Mouse (Mus musculus): ENCODE results near the gene Fam234a. TPM values are rescaled to one million over a fixed set of nuclear protein-coding genes. Genes with fewer than 3 reads are reported as not detected.
"Not testable (repeated sequence)": the region's sequence is repeated elsewhere in the genome, so short reads cannot be mapped to it uniquely, and the experiment has no call there.

Fam234a gene
- polyA plus RNA-seq, 1 experiment from 2014 or later = 44.3 TPM

DNA sequence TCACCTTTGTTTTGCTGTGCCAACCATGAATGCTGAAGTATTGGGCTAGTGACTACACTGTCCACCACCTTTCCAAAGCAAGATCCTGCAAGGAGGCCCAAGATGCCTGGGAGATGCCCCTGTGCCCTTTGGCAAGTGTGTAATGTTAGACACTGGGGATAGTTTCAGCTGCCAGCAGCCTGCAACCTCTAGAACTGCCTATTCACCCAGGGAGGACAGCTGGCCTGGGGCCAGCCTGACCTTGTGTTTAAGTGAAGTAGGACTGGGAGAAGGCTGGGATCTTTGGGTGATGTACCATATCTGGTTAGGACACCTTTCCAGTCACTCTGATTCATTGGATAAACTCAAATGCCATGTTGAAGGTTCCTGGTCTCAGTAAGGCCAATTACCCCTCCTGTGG, 42.0 kb downstream of the Fam234a start:
- H3K4me3 ChIP-seq = 0 out of 2 replicates have a peak overlapping the region, but pooled peaks have one; percentile 60
- H3K9me3 ChIP-seq (replicated peaks) = no peaks in the 10 kb centered on the region
- peaks cover 58% of the 10 kb centered on the region for H3K27me3 ChIP-seq
- no peak for ATAC-seq (replicated peaks; ENCODE audit: insufficient number of reproducible peaks, insufficient read depth, low FRiP score, low read depth)
- H3K4me2 ChIP-seq = peak overlapping the region; percentile 99; the same call in 1 of the 2 replicates
- no peak overlapping the region for H3K27ac ChIP-seq
- H3K4me1 ChIP-seq (replicated peaks) = peaks cover 25% of the 10 kb centered on the region
- no peaks in the 10 kb centered on the region; the same call in 1 of the 2 replicates for H3K36me3 ChIP-seq
- no peak overlapping the region for H3K9ac ChIP-seq

DNA sequence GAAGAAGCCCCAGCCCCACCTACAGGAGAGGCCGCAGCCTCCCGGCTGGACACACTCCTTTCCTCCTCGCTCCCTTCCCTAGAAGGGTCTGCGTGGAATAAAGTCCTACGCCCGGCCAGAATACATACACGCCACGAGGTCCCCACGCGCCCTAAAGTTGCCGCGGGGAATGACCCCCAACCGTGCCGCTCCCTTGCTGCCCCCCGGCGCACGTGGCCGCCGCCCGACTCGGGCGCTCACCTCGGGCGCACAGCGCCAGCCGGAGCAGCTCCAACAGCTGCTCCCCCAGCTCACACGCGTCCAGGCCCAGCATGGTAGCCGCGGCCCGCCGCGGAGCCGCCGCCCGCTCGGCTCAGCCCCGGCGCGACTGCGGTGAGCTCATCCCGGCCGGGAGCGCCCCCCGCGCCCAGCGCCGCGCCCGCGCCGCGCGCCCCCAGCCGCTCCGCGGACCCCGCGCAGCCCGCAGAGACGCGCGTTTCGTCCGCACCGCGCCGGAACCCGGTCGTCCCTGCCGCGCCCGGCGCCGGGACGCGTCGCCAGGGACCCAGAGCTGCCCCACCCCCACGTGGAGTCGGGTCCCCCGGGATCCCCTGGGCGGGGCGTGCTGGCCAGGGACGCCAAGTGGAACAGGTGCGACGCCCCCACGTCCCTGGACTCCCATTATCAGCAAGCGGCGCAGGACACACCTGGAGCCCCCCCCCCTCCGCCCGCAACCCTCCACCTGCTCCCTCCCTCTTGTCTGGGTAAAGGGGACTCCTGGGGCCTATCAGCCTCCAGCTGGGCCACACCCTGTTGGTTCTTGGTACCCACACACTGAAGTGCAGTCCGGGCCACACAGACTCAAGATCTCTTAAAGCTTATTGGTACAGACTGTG, 43.0 kb downstream of the Fam234a start:
- Histone ChIP-seq H3K4me3 (peak overlapping the region; percentile 60), H3K9ac (peak overlapping the region; percentile 60), H3K4me2 (peak overlapping the region; percentile 99), H3K4me1 (replicated peaks) (peaks cover 25% of the 10 kb centered on the region), H3K36me3 (no peaks in the 10 kb centered on the region; the same call in 1 of the 2 replicates), H3K27me3 (peaks cover 58% of the 10 kb centered on the region), H3K9me3 (replicated peaks) (no peaks in the 10 kb centered on the region), H3K27ac (no peak overlapping the region)
- 2% methylated on average over 61 of the region's 92 CpGs for WGBS
- no peak; the same call in none of the 2 replicates for ATAC-seq (replicated peaks; ENCODE audit: insufficient number of reproducible peaks, insufficient read depth, low FRiP score, low read depth)

DNA sequence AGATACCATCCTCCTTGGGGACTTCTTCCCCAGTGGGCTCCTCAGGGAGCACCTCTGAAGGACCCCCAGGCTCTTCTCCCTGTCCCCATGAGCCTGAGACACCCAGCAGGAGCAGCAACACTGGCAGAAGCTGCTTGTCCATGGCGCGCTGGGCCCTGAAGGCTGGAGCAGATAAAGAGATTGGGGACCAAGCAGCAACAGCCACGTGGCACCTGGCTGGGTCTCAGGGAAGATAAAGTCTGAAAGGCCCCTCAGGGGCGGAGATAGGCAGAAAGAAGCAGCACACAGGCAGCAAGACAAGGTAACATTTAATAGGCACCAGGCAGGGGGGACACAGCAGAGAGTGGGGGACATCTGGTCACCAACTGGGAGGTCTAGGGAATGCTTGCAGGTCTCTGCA, 45.1 kb downstream of the Fam234a start, which contains the start of gene Pdia2:
Gene Pdia2, minus strand, starts transcription at position 196 of the 400 bp plus-strand sequence.
- Histone ChIP-seq H3K4me3 (no peak within 1 kb of the TSS), H3K27me3 (peaks cover 48% of the 10 kb centered on the region), H3K9ac (no peak within 1 kb of the TSS), H3K9me3 (replicated peaks) (no peaks in the 10 kb centered on the region), H3K4me2 (no peak within 1 kb of the TSS), H3K27ac (no peak within 1 kb of the TSS), H3K4me1 (replicated peaks) (peaks cover 25% of the 10 kb centered on the region), H3K36me3 (peaks cover 15% of the 10 kb centered on the region)
- no peak for ATAC-seq (replicated peaks; ENCODE audit: insufficient number of reproducible peaks, insufficient read depth, low FRiP score, low read depth)
- 56% methylated on average over 4 of the region's 4 CpGs for WGBS

DNA sequence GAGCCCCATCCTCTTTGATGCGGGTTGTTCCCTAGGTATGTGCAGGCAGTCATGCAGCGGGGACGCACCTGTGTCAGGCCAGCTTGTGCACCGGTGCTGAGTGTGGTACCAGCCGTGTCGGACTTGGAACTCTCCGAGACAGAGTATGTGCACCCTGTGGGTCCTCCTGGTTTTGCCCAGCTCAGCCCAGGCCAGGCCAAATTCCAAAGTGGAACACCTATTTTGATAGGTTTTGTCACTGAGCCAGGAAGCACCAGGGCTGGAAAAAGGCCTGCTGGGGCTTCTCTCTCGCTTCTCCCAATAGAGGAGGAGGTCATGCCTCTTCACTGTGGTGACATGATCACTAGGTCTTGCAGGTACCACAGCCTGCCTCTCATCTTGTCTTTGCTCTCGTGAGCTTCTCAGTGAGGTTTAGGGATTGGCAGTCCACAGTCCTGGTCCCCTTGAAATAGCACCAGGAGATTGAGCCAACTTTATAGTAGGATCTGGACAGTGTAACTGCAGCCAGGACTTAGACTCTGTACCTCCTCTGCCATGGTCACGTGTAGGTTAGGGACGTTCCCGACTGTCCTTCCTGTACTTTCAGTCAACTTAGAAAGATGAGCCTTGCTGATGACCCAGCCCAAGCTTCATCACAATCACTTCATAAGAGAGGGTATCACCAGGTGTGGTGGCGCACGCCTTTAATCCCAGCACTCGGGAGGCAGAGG, 51.4 kb downstream of the Fam234a start:
- Histone ChIP-seq H3K4me3 (no peak overlapping the region), H3K4me2 (no peak overlapping the region), H3K4me1 (replicated peaks) (no peaks in the 10 kb centered on the region), H3K9ac (no peak overlapping the region), H3K27me3 (no peaks in the 10 kb centered on the region), H3K27ac (no peak overlapping the region), H3K9me3 (replicated peaks) (no peaks in the 10 kb centered on the region), H3K36me3 (peaks cover 70% of the 10 kb centered on the region)
- ATAC-seq (replicated peaks; ENCODE audit: insufficient number of reproducible peaks, insufficient read depth, low FRiP score, low read depth) = no peak
- 96% methylated on average over 15 of the region's 15 CpGs for WGBS

DNA sequence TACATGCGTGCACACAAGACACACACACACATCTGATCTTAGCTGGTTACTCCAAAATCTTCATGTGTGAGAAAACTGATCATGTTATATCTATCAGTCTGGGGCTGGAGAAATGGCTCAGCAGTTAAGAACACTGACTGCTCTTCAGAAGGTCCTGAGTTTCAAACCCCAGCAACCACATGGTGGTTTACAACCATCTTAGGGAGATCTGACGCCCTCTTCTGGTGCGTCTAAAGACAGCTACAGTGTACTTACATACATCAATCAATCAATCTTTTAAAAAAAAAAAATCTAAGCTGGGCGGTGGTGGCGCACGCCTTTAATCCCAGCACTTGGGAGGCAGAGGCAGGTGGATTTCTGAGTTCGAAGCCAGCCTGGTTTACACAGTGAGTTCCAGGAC, 52.6 kb downstream of the Fam234a start:
- not testable (repeated sequence) for H3K9me3 ChIP-seq (replicated peaks); ATAC-seq (replicated peaks; ENCODE audit: insufficient number of reproducible peaks, insufficient read depth, low FRiP score, low read depth); H3K4me3 ChIP-seq; H3K27ac ChIP-seq; H3K4me1 ChIP-seq (replicated peaks); H3K4me2 ChIP-seq; H3K27me3 ChIP-seq; H3K9ac ChIP-seq
- WGBS = 85% methylated on average over 7 of the region's 7 CpGs
- peaks cover 80% of the 10 kb centered on the region for H3K36me3 ChIP-seq

DNA sequence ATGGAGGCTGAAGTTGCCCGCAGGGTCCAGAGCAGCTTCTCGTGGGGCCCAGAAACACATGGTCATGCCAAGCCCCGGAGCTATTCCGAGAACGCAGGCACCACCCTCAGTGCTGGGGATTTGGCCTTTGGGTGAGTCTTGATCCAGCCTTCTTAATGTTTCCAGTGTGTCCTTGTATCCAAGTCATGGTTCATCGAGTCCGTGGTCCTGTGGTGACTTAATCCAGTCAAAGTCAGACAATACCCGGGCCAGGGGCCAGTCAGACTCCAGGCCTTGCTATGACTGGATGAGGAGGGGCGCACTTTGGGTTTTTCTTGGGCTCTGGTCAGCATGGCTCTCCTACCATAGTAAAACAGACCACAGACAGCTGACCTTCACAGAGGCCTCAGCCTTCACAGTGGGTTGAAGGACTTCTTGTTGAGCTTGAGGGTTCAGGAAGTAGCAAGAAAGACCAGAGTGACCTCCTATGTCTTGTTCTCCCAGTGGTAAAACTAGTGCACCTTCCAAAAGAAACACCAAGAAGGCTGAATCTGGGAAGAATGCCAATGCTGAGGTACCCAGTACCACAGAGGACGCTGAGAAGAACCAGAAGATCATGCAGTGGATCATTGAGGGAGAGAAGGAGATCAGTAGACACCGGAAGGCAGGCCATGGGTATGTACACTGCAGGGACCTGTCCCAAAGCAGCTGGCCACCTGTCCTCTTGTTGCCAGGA, 55.8 kb downstream of the Fam234a start:
- no peak for ATAC-seq (replicated peaks; ENCODE audit: insufficient number of reproducible peaks, insufficient read depth, low FRiP score, low read depth)
- H3K9me3 ChIP-seq (replicated peaks) = no peaks in the 10 kb centered on the region
- WGBS = 95% methylated on average over 11 of the region's 11 CpGs
- no peaks in the 10 kb centered on the region for H3K4me1 ChIP-seq (replicated peaks)
- H3K4me3 ChIP-seq = no peak overlapping the region
- no peak overlapping the region for H3K27ac ChIP-seq
- H3K9ac ChIP-seq = no peak overlapping the region
- H3K36me3 ChIP-seq = peaks cover 80% of the 10 kb centered on the region
- H3K4me2 ChIP-seq = no peak overlapping the region
- H3K27me3 ChIP-seq = no peaks in the 10 kb centered on the region

DNA sequence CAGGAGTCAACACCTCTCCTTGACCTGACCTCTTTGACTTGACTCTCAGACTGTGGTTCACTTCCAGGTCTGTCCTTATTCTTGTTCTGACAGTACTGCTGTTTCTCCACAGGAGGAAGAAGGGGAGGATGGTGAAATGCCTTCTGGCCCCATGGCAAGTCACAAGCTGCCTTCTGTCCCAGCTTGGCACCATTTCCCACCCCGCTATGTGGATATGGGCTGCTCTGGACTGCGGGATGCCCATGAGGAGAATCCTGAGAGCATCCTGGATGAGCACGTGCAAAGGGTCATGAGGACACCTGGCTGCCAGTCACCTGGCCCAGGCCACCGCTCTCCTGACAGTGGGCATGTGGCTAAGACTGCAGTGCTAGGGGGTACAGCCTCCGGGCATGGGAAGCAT, 56.5 kb downstream of the Fam234a start:
- WGBS = 93% methylated on average over 5 of the region's 5 CpGs
- H3K4me2 ChIP-seq = no peak overlapping the region
- no peak for ATAC-seq (replicated peaks; ENCODE audit: insufficient number of reproducible peaks, insufficient read depth, low FRiP score, low read depth)
- H3K27me3 ChIP-seq = no peaks in the 10 kb centered on the region
- H3K27ac ChIP-seq = no peak overlapping the region
- no peak overlapping the region for H3K9ac ChIP-seq
- H3K9me3 ChIP-seq (replicated peaks) = no peaks in the 10 kb centered on the region
- H3K36me3 ChIP-seq = peaks cover 81% of the 10 kb centered on the region
- H3K4me3 ChIP-seq = no peak overlapping the region
- H3K4me1 ChIP-seq (replicated peaks) = no peaks in the 10 kb centered on the region

DNA sequence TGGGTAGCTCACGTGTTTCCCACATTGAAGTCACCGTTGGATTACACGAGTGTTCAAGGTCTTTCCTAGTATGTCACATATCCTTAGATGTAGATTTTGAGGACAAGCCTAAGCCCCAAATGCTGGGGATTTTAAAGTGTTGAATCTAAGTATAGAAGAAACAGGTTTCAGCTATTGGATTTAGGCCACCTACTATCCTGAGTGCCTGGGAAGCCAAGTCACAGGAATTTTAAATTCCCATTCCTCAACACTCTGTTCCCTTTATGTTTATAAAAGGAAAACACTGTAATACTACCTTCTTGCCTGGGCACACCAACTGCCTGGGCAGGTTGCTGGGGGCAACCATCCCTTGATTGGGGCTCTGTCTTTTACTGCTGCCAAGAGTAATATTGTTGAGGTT, 62.9 kb downstream of the Fam234a start:
- Histone ChIP-seq H3K4me1 (replicated peaks) (no peaks in the 10 kb centered on the region), H3K36me3 (peaks cover 37% of the 10 kb centered on the region; the same call in 1 of the 2 replicates), H3K4me2 (no peak overlapping the region), H3K4me3 (no peak overlapping the region), H3K27ac (no peak overlapping the region), H3K9me3 (replicated peaks) (no peaks in the 10 kb centered on the region), H3K9ac (no peak overlapping the region), H3K27me3 (no peaks in the 10 kb centered on the region)
- WGBS = 95% methylated on average over 3 of the region's 3 CpGs
- no peak for ATAC-seq (replicated peaks; ENCODE audit: insufficient number of reproducible peaks, insufficient read depth, low FRiP score, low read depth)

DNA sequence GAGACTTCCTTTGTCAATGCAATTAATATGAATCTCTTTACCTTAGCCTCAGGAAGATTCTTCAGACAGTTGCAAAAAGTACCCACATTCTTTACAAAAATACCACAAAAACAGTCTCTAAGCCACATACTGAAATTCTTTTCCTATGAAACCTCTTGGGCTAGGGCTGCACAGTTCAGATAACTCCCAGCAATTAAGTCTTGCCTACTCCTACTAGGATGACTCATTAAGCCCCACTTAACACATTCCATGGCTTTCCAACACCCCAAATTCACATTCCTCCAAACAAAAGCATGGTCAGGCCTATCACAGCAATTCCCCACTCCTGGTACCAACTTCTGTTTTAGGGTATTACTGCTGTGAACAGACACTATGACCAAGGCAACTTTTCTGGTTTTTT, 65.4 kb downstream of the Fam234a start:
- Histone ChIP-seq H3K9ac (no peak overlapping the region), H3K4me2 (no peak overlapping the region), H3K27ac (no peak overlapping the region), H3K4me1 (replicated peaks) (no peaks in the 10 kb centered on the region), H3K27me3 (no peaks in the 10 kb centered on the region), H3K9me3 (replicated peaks) (no peaks in the 10 kb centered on the region), H3K4me3 (no peak overlapping the region), H3K36me3 (peaks cover 37% of the 10 kb centered on the region; the same call in 1 of the 2 replicates)
- ATAC-seq (replicated peaks; ENCODE audit: insufficient number of reproducible peaks, insufficient read depth, low FRiP score, low read depth) = no peak

DNA sequence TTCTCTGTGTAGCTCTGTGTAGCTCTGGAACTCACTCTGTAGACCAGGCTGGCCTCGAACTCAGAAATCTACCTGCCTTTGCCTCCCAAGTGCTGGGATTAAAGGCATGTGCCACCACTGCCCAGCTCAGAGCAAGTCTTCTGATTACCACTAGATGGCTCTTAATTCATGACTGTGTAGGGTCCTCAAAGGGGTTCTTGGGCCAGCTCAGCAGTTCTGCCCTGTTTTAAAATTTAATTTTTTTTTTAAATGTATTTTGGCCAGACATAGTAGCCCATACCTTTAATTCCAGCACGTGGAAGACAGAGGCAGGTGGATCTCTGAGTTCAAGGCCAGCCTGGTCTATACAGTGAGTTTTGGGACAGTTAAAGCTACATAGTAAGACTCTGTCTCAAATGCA, 68.8 kb downstream of the Fam234a start:
- not testable (repeated sequence) for H3K4me1 ChIP-seq (replicated peaks); H3K4me2 ChIP-seq; H3K9ac ChIP-seq; H3K4me3 ChIP-seq; ATAC-seq (replicated peaks; ENCODE audit: insufficient number of reproducible peaks, insufficient read depth, low FRiP score, low read depth); H3K27ac ChIP-seq; H3K9me3 ChIP-seq (replicated peaks); H3K27me3 ChIP-seq
- WGBS = 78% methylated on average over 2 of the region's 2 CpGs
- peaks cover 27% of the 10 kb centered on the region; the same call in 1 of the 2 replicates for H3K36me3 ChIP-seq

DNA sequence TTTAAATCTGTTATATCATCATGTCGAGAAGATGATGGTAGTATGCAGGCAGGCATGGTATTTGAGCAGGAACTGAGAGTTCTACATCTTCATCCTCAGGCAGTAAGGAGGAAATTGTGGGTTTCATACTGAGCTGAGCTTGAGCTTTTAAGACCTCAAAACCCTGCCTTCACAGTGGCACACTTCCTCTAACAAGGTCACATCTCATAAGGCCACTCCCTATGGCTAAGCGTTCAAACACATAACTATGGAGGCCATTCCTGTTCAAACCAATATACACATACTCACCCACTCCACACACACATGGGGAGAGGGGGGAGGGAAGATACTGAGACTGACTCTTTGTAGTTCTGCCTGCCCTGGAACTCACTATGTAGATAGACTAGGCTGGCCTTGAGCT, 76.0 kb downstream of the Fam234a start:
- Histone ChIP-seq H3K4me3 (no peak overlapping the region), H3K4me2 (no peak overlapping the region), H3K9ac (no peak overlapping the region), H3K27ac (no peak overlapping the region), H3K27me3 (no peaks in the 10 kb centered on the region), H3K36me3 (0 out of 2 replicates have a peak, but pooled peaks cover 3% of the 10 kb centered on the region), H3K4me1 (replicated peaks) (0 out of 2 replicates have a peak, but pooled peaks cover under 1% of the 10 kb centered on the region), H3K9me3 (replicated peaks) (no peaks in the 10 kb centered on the region)
- ATAC-seq (replicated peaks; ENCODE audit: insufficient number of reproducible peaks, insufficient read depth, low FRiP score, low read depth) = no peak
- WGBS = 82% methylated on average over 2 of the region's 2 CpGs
